Mouse (Mus musculus): Measurements from ENCODE around the gene Hnrnpa3. TPM values are rescaled to one million over a fixed set of nuclear protein-coding genes. Genes with fewer than 3 reads are reported as not detected.

Gene Hnrnpa3
- polyA plus RNA-seq, 1 experiment from 2014 or later = 96.7 TPM

- peak within 1 kb of the TSS; percentile 99 for H3K9ac ChIP-seq
- H3K4me2 ChIP-seq = peak within 1 kb of the TSS; percentile 94
- peak within 1 kb of the TSS; percentile 100 for H3K27ac ChIP-seq (replicated peaks)
- under 1% methylated on average over 56 of the region's 58 CpGs for WGBS (ENCODE audit: insufficient replicate concordance)
- peak; percentile 89 for ATAC-seq (ENCODE audit: insufficient read depth)
- H3K27me3 ChIP-seq = no peaks in the 10 kb centered on the region
- peaks cover 15% of the 10 kb centered on the region for H3K36me3 ChIP-seq (replicated peaks)
- no peaks in the 10 kb centered on the region for H3K9me3 ChIP-seq (replicated peaks)
- H3K4me1 ChIP-seq (replicated peaks) = peaks cover 66% of the 10 kb centered on the region
- peak within 1 kb of the TSS; percentile 96 for H3K4me3 ChIP-seq (replicated peaks)
Measured at GRCm38 (mm10) chr2:75704234-75705161, 45.4 kb downstream of the Hnrnpa3 start, which contains the start of gene Nfe2l2. Gene Nfe2l2, minus strand, starts transcription at chr2:75704641.

GRCm38 (mm10) chr2:75705162-75705752, 46.2 kb downstream of the Hnrnpa3 start:
- H3K9me3 ChIP-seq (replicated peaks) = no peaks in the 10 kb centered on the region
- peaks cover 11% of the 10 kb centered on the region for H3K36me3 ChIP-seq (replicated peaks)
- peaks cover 59% of the 10 kb centered on the region for H3K4me1 ChIP-seq (replicated peaks)
- H3K27ac ChIP-seq (replicated peaks) = peak overlapping the region; percentile 100
- peak overlapping the region; percentile 96 for H3K4me3 ChIP-seq (replicated peaks)
- WGBS (ENCODE audit: insufficient replicate concordance) = 8% methylated on average over 19 of the region's 19 CpGs
- H3K4me2 ChIP-seq = peak overlapping the region; percentile 94
- no peak for ATAC-seq (ENCODE audit: insufficient read depth)
- H3K9ac ChIP-seq = peak overlapping the region; percentile 99
- H3K27me3 ChIP-seq = no peaks in the 10 kb centered on the region

DNA sequence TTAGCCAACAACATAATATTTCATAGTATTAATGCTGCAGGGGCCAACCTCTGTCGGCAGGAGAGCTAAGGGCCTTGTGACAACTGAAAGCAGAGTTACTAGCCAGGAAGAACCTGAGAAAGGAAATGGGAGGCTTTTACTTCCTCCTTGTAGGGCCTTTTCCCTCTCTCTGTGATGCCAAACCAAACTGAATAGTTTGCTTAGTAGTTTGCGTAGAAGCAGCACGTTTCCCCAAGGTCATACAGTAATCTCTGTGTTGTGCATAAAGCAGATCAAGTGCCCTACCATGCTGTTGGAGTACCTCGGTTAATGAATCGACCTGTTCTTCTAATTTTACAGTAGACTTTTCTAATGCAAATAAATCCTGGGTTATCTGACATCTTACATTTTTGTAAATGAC, 47.4 kb downstream of the Hnrnpa3 start:
- Histone ChIP-seq H3K4me1 (replicated peaks) (peaks cover 47% of the 10 kb centered on the region), H3K36me3 (replicated peaks) (peaks cover 5% of the 10 kb centered on the region; the same call in 1 of the 2 replicates), H3K4me2 (peak overlapping the region; percentile 94), H3K4me3 (replicated peaks) (peak overlapping the region; percentile 32; the same call in 1 of the 2 replicates), H3K9ac (peak overlapping the region; percentile 39; the same call in 1 of the 2 replicates), H3K27me3 (no peaks in the 10 kb centered on the region), H3K27ac (replicated peaks) (peak overlapping the region; percentile 100), H3K9me3 (replicated peaks) (no peaks in the 10 kb centered on the region)
- ATAC-seq (ENCODE audit: insufficient read depth) = no peak
- WGBS (ENCODE audit: insufficient replicate concordance) = 52% methylated on average over 5 of the region's 5 CpGs

DNA sequence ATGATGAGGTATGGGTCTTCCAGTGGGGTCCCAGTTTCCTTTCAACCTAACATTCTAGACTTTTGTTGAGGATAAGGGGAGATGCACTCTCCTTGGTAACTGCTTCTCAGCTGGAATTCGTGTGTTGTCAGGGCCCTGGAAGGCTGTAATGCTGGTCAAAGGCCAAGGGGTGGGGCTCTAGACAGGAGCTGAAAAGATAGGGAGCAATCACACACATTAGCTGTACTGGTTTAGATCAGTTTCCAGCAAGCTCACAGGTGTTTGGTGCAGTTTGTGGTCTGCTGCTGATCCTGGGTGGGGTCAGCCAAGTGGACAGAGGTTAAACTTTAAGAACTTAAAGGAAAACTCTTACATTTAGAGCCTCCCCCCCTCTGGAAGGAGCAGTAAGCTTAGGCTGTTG, 48.4 kb downstream of the Hnrnpa3 start:
- WGBS (ENCODE audit: insufficient replicate concordance) = 7% methylated on average over 1 of the region's 1 CpGs
- 0 out of 2 replicates have a peak overlapping the region, but pooled peaks have one; percentile 31 for H3K27ac ChIP-seq (replicated peaks)
- no peak for ATAC-seq (ENCODE audit: insufficient read depth)
- no peaks in the 10 kb centered on the region for H3K27me3 ChIP-seq
- peaks cover 37% of the 10 kb centered on the region for H3K4me1 ChIP-seq (replicated peaks)
- H3K4me3 ChIP-seq (replicated peaks) = no peak overlapping the region
- H3K4me2 ChIP-seq = no peak overlapping the region
- H3K36me3 ChIP-seq (replicated peaks) = peaks cover 5% of the 10 kb centered on the region; the same call in 1 of the 2 replicates
- H3K9me3 ChIP-seq (replicated peaks) = no peaks in the 10 kb centered on the region
- H3K9ac ChIP-seq = no peak overlapping the region

DNA sequence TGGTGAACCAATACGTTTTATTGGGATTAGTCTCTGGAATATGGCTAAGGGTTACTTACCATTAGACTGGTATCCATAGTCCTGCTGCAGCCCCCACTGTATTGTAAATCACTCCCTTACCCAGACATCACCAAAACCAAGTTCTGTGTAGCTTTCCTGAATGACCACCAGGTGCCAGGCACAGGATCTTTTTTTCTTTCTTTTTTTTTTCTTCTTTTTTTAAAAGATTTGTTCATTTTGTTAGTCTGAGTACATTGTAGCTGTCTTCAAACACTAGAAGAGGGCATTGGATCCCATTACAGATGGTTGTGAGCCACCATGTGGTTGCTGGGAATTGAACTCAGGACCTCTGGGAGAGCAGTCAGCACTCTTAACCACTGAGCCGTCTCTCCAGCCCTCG, 54.0 kb downstream of the Hnrnpa3 start:
- no peak overlapping the region for H3K27ac ChIP-seq (replicated peaks)
- no peak for ATAC-seq (ENCODE audit: insufficient read depth)
- no peak overlapping the region for H3K9ac ChIP-seq
- no peaks in the 10 kb centered on the region for H3K9me3 ChIP-seq (replicated peaks)
- no peak overlapping the region for H3K4me2 ChIP-seq
- 63% methylated on average over 3 of the region's 3 CpGs for WGBS (ENCODE audit: insufficient replicate concordance)
- no peak overlapping the region for H3K4me3 ChIP-seq (replicated peaks)
- no peaks in the 10 kb centered on the region for H3K27me3 ChIP-seq
- peaks cover 5% of the 10 kb centered on the region; the same call in 1 of the 2 replicates for H3K36me3 ChIP-seq (replicated peaks)
- peaks cover 8% of the 10 kb centered on the region for H3K4me1 ChIP-seq (replicated peaks)

DNA sequence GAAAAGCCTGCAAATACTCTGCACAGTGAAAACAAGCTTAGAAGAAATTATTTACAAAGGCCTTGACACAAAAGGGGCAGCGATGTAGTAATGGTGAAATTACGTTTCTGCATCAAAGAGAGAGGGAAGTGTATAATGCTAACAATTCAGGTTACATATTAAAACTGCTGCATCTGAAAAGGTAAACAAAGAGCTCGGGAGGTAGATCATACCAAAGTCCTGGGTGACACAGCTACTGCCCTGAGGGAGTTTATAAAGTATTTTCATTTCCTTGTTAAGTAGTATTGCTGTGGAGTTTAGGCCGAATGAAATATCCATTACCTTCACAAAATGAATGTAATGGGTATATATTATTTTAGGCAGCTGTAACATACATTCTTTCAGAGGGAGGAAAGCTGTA, 55.7 kb downstream of the Hnrnpa3 start:
- H3K4me1 ChIP-seq (replicated peaks) = 0 out of 2 replicates have a peak, but pooled peaks cover 5% of the 10 kb centered on the region
- no peak overlapping the region for H3K9ac ChIP-seq
- no peaks in the 10 kb centered on the region for H3K9me3 ChIP-seq (replicated peaks)
- H3K4me2 ChIP-seq = no peak overlapping the region
- 58% methylated on average over 4 of the region's 4 CpGs for WGBS (ENCODE audit: insufficient replicate concordance)
- H3K27me3 ChIP-seq = no peaks in the 10 kb centered on the region
- H3K36me3 ChIP-seq (replicated peaks) = no peaks in the 10 kb centered on the region
- no peak for ATAC-seq (ENCODE audit: insufficient read depth)
- H3K4me3 ChIP-seq (replicated peaks) = no peak overlapping the region
- no peak overlapping the region for H3K27ac ChIP-seq (replicated peaks)

GRCm38 (mm10) chr2:75716046-75717016, 57.3 kb downstream of the Hnrnpa3 start:
- Histone ChIP-seq H3K27ac (replicated peaks) (0 out of 2 replicates have a peak overlapping the region, but pooled peaks have one; percentile 2), H3K9ac (no peak overlapping the region), H3K9me3 (replicated peaks) (no peaks in the 10 kb centered on the region), H3K27me3 (no peaks in the 10 kb centered on the region), H3K4me2 (no peak overlapping the region), H3K4me1 (replicated peaks) (0 out of 2 replicates have a peak, but pooled peaks cover 5% of the 10 kb centered on the region), H3K36me3 (replicated peaks) (no peaks in the 10 kb centered on the region), H3K4me3 (replicated peaks) (no peak overlapping the region)
- ATAC-seq (ENCODE audit: insufficient read depth) = no peak; the same call in 1 of the 2 replicates
- 57% methylated on average over 12 of the region's 12 CpGs for WGBS (ENCODE audit: insufficient replicate concordance)

Small RNA genes within 50 kb of the gene (microRNA-seq; reads per million reads assigned to microRNA genes)
- gene Gm24574 = not detected

Other genes with a start within 250 kb of the Hnrnpa3 start
- 37.1 and 40.7 TPM in 2 replicates for gene Nfe2l2, start 45.4 kb downstream of the Hnrnpa3 start, polyA plus RNA-seq (2015; fragmentation: Nextera tagmentation; extraction: Ambion mirVana)
- gene Agps, start 172.9 kb downstream of the Hnrnpa3 start, polyA plus RNA-seq (2015; fragmentation: Nextera tagmentation; extraction: Ambion mirVana) = 14.3 and 14.8 TPM in 2 replicates